Mouse (Mus musculus): ENCODE measurements around the gene Glp1r. TPM values are rescaled to one million over a fixed set of nuclear protein-coding genes. Genes with fewer than 3 reads are reported as not detected.

Gene Glp1r
- total RNA-seq, 2 experiments from 2014 or later, result not detected

DNA sequence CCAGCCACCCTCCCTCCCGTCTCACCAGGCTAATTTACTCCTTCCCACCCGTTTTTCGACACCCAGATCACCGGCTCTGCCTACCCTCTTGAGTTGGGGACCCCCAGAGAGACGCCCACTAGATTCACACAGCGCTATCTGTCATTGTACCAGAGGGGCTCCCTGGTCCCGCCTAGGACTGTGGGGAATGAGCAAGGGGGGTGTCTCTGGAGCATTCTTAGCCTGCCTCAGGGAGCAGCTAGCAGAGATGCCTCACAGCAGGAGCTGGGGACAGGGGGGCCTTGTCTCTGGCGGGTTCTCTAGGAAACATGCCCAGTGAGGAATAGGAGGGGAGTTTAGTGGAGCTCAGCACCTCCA lies 10.1 kb downstream of the Glp1r start:
- ATAC-seq (ENCODE audit: poor library complexity, severe bottlenecking), result no peak

DNA sequence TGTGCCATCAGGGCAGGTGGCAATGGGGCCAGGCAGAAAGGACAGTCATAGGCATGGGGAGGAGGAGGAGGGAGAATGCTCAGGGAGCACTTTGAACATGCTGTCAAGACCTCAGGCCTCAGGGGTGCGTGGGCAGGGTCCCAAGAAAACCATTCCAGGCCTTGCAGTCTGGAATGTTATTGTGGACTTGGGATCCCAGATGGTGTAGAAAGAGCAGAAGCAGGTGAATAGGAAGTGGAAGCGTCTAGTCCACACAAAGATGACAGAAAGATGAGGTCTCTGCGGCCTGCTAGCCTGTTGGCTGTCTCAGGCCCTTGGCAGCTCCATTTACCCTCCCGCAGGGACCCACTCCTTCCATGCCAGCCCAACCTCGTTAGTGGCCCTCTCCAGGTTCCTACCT lies 10.9 kb downstream of the Glp1r start:
- ATAC-seq (ENCODE audit: poor library complexity, severe bottlenecking), result no peak

- no peak for ATAC-seq (ENCODE audit: poor library complexity, severe bottlenecking)
Observed at GRCm38 (mm10) chr17:30914264-30914663, 12.6 kb downstream of the Glp1r start.

GRCm38 (mm10) chr17:30923566-30923965 lies 21.9 kb downstream of the Glp1r start:
- no peak for ATAC-seq (ENCODE audit: poor library complexity, severe bottlenecking)

DNA sequence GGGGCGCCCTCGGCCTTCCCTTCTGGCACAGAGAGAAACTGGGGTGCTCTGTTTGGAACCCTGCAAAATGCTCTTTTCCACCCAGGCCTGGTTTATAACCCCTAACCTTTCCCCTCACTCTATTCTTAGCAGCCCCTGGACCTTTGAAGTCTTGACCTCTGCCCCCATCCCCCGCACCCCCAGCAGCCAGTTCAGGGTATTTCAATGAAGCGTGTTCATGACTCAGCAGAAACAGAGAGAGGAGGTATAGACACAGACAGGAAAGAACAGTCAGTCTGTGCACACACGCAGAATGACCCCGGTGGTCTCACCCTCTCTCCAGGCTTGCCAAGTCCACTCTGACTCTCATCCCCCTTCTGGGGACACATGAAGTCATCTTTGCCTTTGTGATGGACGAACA lies 29.2 kb downstream of the Glp1r start:
- ATAC-seq (ENCODE audit: poor library complexity, severe bottlenecking), result no peak

DNA sequence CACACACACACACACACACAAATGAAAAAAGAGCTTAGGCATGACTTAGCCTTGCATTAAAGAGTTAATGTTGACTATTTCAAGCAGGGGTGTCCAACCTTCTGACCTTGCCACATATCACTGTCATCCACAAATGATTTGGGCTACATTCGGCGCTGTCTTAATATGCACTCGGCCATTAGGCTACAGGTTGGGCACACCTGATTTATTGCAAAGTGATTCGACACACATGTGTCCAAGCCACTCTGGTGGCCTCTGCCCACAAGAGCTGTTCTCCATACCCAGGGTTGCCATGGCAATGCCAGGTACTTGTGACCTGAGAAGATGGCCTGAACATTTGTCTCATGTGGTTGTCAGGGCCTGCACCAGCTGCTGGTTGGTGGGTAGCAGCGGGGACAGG lies 31.2 kb downstream of the Glp1r start:
- no peak for ATAC-seq (ENCODE audit: poor library complexity, severe bottlenecking)

GRCm38 (mm10) chr17:30935301-30935700 lies 33.7 kb downstream of the Glp1r start:
- ATAC-seq (ENCODE audit: poor library complexity, severe bottlenecking), result no peak

DNA sequence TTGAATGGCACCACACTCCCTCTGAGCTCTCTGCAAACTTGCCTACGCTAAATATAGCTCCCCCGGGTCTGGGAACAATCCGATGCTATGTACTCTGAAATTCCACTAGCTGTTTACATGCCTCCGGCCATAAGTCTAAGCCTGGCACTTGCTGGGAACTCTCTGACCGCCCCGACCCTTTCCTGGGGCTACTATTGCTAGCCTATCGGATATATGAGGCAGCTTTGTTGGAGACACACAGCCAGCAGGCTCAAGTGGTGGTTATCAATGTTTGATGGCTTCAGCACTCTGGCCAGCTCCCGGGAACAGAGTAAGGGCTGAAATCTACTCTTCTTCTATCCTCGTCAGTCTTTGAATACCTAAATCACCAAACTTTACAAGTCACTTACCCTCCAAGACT lies 36.9 kb downstream of the Glp1r start:
- ATAC-seq (ENCODE audit: poor library complexity, severe bottlenecking), result no peak

DNA sequence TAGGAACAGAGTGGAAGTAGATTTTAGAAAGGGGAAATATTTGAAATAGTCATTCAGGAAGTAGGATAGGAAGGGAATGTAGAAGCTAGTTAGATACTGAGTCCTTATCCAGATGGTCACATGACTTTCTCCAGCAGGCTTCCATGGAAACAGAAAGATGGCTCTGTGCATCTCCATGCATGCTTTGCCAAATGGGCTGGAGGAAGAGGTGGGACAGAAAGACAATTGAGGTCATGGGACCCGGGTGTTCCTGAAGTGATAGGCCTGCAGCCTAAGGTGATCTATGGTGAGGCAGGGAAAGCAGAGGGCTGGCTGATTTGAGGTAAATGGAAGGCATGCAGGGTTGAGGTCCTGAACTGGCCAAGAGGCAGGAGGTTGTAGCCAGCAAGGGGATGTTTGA lies 46.8 kb downstream of the Glp1r start:
- no peak for ATAC-seq (ENCODE audit: poor library complexity, severe bottlenecking)

- 0 out of 2 replicates have a peak, but pooled peaks have one; percentile 47 for ATAC-seq (ENCODE audit: poor library complexity, severe bottlenecking)
Observed at GRCm38 (mm10) chr17:30950780-30951179, 49.2 kb downstream of the Glp1r start.

- no peak for ATAC-seq (ENCODE audit: poor library complexity, severe bottlenecking)
Observed at GRCm38 (mm10) chr17:30951600-30951999, 50.0 kb downstream of the Glp1r start.

GRCm38 (mm10) chr17:30954340-30954739 lies 52.7 kb downstream of the Glp1r start, which contains the start of gene Umodl1:
TSS of gene Umodl1 (plus strand) at chr17:30954640.
- ATAC-seq (ENCODE audit: poor library complexity, severe bottlenecking), result no peak

- ATAC-seq (ENCODE audit: poor library complexity, severe bottlenecking), result no peak
Observed at GRCm38 (mm10) chr17:30961936-30962592, 60.4 kb downstream of the Glp1r start.

GRCm38 (mm10) chr17:30962880-30963279 lies 61.3 kb downstream of the Glp1r start:
- ATAC-seq (ENCODE audit: poor library complexity, severe bottlenecking), result no peak

DNA sequence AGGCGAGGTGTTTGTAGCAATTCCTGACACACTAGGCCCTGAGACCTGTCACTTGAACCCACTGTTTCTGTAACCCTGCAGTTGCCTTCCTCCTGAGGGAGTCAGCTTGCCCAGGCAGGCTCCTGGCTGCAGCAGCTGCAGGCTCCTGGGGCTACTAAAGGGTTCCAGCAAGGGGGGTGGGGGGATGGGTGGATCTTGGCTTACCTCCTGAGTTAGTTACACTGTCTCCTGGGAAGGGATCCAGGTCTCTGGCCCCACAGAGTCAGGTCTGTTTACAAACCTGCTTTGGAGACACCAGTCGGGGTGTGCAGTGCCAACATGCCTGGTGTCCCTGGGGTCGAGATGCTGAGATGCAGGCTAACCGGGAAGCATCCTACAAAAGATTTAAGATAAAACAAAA lies 68.4 kb downstream of the Glp1r start:
- no peak for ATAC-seq (ENCODE audit: poor library complexity, severe bottlenecking)

DNA sequence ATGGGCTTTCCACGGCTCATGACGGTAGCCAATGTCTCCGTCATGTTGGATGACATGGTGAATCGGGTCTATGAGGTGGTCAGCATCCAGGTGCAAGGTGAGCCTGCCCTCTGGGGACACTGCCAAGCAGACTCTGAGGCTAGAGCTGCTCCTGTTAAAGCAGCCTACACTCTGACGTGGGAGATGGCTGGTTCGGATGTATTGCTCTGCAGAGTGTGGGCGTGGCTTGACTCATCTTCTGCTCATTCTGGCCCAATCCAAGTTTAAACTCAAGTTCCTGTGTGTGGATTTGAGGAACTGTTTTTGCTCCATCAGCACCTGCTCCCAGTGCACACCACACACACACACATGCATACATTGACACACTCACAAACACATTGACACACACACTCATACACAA lies 70.3 kb downstream of the Glp1r start:
- no peak for ATAC-seq (ENCODE audit: poor library complexity, severe bottlenecking)

- no peak for ATAC-seq (ENCODE audit: poor library complexity, severe bottlenecking)
Observed at GRCm38 (mm10) chr17:30973332-30973731, 71.7 kb downstream of the Glp1r start.

DNA sequence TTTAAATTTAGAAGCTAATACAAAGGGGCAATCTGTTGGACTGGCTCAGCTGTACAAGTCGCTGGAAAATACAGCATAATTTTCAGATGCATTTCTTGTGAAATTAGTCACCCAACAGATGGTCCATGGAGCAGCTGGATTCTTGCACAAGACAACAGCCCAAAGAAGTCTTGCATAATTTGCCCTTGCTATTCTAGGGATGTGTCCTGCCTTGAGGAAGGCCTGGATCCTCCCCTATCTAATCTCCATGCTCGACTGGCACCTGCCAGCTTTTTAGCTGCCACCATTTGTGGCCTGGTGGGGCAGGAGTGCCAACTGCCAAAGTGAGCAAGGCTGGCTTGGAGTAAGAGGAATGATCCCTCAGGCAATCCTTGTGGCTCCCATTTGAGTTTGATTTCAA lies 75.7 kb downstream of the Glp1r start:
- no peak for ATAC-seq (ENCODE audit: poor library complexity, severe bottlenecking)

DNA sequence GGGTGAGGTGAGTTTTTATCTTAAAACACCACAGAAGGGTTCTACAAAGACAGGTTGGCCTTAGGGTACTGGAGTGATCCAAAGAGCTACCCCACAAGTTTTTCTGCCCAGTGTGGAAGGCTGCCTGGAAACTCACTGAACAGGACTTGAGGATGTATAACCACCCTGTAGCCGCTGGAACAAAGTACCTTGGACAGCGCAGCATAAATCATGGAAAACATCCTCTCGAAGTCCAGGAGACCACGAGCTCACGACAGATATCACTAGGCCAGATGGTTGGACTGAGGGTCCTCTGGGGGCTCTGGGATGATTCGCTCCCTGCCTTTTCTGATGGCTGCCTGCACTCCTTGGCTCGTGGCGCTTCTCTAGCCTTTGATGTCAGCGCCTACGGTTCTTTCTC lies 76.9 kb downstream of the Glp1r start:
- ATAC-seq (ENCODE audit: poor library complexity, severe bottlenecking), result no peak

DNA sequence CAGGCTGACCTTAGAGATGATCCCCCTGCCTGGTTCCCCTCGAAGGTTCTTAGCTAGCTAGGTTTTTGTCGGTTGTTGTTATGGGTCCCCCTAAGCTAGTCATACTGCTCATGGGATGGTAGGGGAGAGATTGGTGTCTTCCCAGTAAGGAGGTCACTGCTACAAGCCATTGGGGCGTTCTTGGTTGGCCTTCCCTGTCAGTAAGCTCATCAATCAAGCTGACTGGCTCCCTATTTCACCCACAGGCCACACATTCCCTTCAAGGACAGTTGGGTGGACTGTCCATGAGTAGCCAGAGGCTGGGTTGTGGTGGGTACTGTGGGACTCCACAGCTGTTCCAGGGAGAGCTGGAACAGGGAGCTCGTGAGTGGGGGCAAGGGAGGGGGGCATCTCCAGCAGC lies 81.9 kb downstream of the Glp1r start:
- no peak for ATAC-seq (ENCODE audit: poor library complexity, severe bottlenecking)

DNA sequence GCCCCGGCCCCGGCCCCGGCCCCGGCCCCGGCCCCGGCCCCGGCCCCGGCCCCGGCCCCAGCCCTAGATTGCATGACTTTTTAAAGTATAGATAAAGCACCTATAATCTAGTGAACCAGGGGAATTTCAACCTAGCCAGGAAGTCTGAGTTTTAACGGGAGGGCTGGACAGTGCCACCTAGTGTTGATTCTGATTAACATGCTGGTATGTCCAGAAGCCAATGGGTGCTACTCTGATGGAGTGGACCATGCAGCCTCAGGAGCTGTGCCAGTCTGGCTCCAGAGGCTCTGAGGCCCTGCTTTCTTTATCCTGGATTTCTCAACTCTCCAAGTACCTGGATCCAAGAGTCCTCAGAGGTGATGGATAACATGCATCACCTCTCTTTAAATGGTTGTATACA lies 88.6 kb downstream of the Glp1r start:
- no peak for ATAC-seq (ENCODE audit: poor library complexity, severe bottlenecking)

Data from megakaryocyte, adult 5-6 weeks (primary cell).